Mouse (Mus musculus): Measurements from ENCODE around the gene Clstn1. TPM values are rescaled to one million over a fixed set of nuclear protein-coding genes. Genes with fewer than 3 reads are reported as not detected.
A peak's percentile ranks its signal among the peaks of the same experiment; 100 is the strongest.

Gene Clstn1
- polyA plus RNA-seq, 1 experiment from 2014 or later, result 41.8 TPM

GRCm38 (mm10) chr4:149641956-149642355 is 55.7 kb downstream of the Clstn1 start:
- no peak overlapping the region for H3K4me3 ChIP-seq (ENCODE audit: low read depth, low read length)
- no peak for ATAC-seq (ENCODE audit: low FRiP score)
- H3K27ac ChIP-seq (ENCODE audit: low read depth, low read length), result no peak overlapping the region
- H3K4me2 ChIP-seq, result no peak overlapping the region
- no peak overlapping the region for H3K9ac ChIP-seq (ENCODE audit: low read length)
- H3K36me3 ChIP-seq (ENCODE audit: control insufficient read depth, insufficient read depth, low read length), result peaks cover 17% of the 10 kb centered on the region
- H3K9me3 ChIP-seq (ENCODE audit: control insufficient read depth, low read length), result no peaks in the 10 kb centered on the region
- DNase-seq (ENCODE audit: low spot score, missing footprints), result no peak
- no peaks in the 10 kb centered on the region for H3K27me3 ChIP-seq (ENCODE audit: control insufficient read depth, insufficient read depth, low read length)
- WGBS, result 86% methylated on average over 5 of the region's 5 CpGs
- no peaks in the 10 kb centered on the region; the same call in 1 of the 2 replicates for H3K4me1 ChIP-seq (ENCODE audit: control insufficient read depth, insufficient read depth, low read length)

GRCm38 (mm10) chr4:149645761-149646160 is 59.5 kb downstream of the Clstn1 start:
- Histone ChIP-seq H3K4me1 (ENCODE audit: control insufficient read depth, insufficient read depth, low read length) (no peaks in the 10 kb centered on the region; the same call in 1 of the 2 replicates), H3K27ac (ENCODE audit: low read depth, low read length) (no peak overlapping the region), H3K27me3 (ENCODE audit: control insufficient read depth, insufficient read depth, low read length) (no peaks in the 10 kb centered on the region), H3K9ac (ENCODE audit: low read length) (no peak overlapping the region), H3K36me3 (ENCODE audit: control insufficient read depth, insufficient read depth, low read length) (peaks cover 28% of the 10 kb centered on the region), H3K9me3 (ENCODE audit: control insufficient read depth, low read length) (no peaks in the 10 kb centered on the region), H3K4me3 (ENCODE audit: low read depth, low read length) (no peak overlapping the region), H3K4me2 (no peak overlapping the region)
- no peak for ATAC-seq (ENCODE audit: low FRiP score)
- WGBS, result 94% methylated on average over 9 of the region's 9 CpGs
- no peak for DNase-seq (ENCODE audit: low spot score, missing footprints)

GRCm38 (mm10) chr4:149648031-149648805 is 62.0 kb downstream of the Clstn1 start:
- 92% methylated on average over 20 of the region's 20 CpGs for WGBS
- peaks cover 25% of the 10 kb centered on the region for H3K36me3 ChIP-seq (ENCODE audit: control insufficient read depth, insufficient read depth, low read length)
- no peak overlapping the region for H3K27ac ChIP-seq (ENCODE audit: low read depth, low read length)
- H3K4me2 ChIP-seq, result no peak overlapping the region
- H3K4me3 ChIP-seq (ENCODE audit: low read depth, low read length), result no peak overlapping the region
- H3K4me1 ChIP-seq (ENCODE audit: control insufficient read depth, insufficient read depth, low read length), result no peaks in the 10 kb centered on the region
- no peak for ATAC-seq (ENCODE audit: low FRiP score)
- no peaks in the 10 kb centered on the region for H3K27me3 ChIP-seq (ENCODE audit: control insufficient read depth, insufficient read depth, low read length)
- H3K9me3 ChIP-seq (ENCODE audit: control insufficient read depth, low read length), result no peaks in the 10 kb centered on the region
- DNase-seq (ENCODE audit: low spot score, missing footprints), result no peak
- H3K9ac ChIP-seq (ENCODE audit: low read length), result no peak overlapping the region

GRCm38 (mm10) chr4:149650493-149651193 is 64.4 kb downstream of the Clstn1 start:
- Histone ChIP-seq H3K36me3 (ENCODE audit: control insufficient read depth, insufficient read depth, low read length) (peaks cover 17% of the 10 kb centered on the region), H3K27me3 (ENCODE audit: control insufficient read depth, insufficient read depth, low read length) (no peaks in the 10 kb centered on the region), H3K9ac (ENCODE audit: low read length) (no peak overlapping the region), H3K4me3 (ENCODE audit: low read depth, low read length) (no peak overlapping the region), H3K27ac (ENCODE audit: low read depth, low read length) (no peak overlapping the region), H3K4me1 (ENCODE audit: control insufficient read depth, insufficient read depth, low read length) (no peaks in the 10 kb centered on the region), H3K4me2 (no peak overlapping the region), H3K9me3 (ENCODE audit: control insufficient read depth, low read length) (no peaks in the 10 kb centered on the region)
- DNase-seq (ENCODE audit: low spot score, missing footprints) (peak; percentile 92), ATAC-seq (ENCODE audit: low FRiP score) (peak; percentile 31; the same call in 1 of the 2 replicates)
- WGBS, result 76% methylated on average over 24 of the region's 24 CpGs

GRCm38 (mm10) chr4:149654232-149654631 is 68.0 kb downstream of the Clstn1 start:
- Histone ChIP-seq H3K36me3 (ENCODE audit: control insufficient read depth, insufficient read depth, low read length) (peaks cover 4% of the 10 kb centered on the region; the same call in 1 of the 2 replicates), H3K9ac (ENCODE audit: low read length) (no peak overlapping the region), H3K4me2 (no peak overlapping the region), H3K9me3 (ENCODE audit: control insufficient read depth, low read length) (no peaks in the 10 kb centered on the region), H3K4me3 (ENCODE audit: low read depth, low read length) (no peak overlapping the region), H3K27ac (ENCODE audit: low read depth, low read length) (no peak overlapping the region), H3K4me1 (ENCODE audit: control insufficient read depth, insufficient read depth, low read length) (no peaks in the 10 kb centered on the region), H3K27me3 (ENCODE audit: control insufficient read depth, insufficient read depth, low read length) (no peaks in the 10 kb centered on the region)
- no peak for DNase-seq (ENCODE audit: low spot score, missing footprints)
- 89% methylated on average over 4 of the region's 4 CpGs for WGBS
- ATAC-seq (ENCODE audit: low FRiP score), result no peak

- 77% methylated on average over 11 of the region's 11 CpGs for WGBS
- Histone ChIP-seq H3K4me3 (ENCODE audit: low read depth, low read length) (no peak overlapping the region), H3K36me3 (ENCODE audit: control insufficient read depth, insufficient read depth, low read length) (no peaks in the 10 kb centered on the region), H3K4me1 (ENCODE audit: control insufficient read depth, insufficient read depth, low read length) (no peaks in the 10 kb centered on the region), H3K27me3 (ENCODE audit: control insufficient read depth, insufficient read depth, low read length) (no peaks in the 10 kb centered on the region), H3K4me2 (no peak overlapping the region), H3K9ac (ENCODE audit: low read length) (no peak overlapping the region), H3K9me3 (ENCODE audit: control insufficient read depth, low read length) (no peaks in the 10 kb centered on the region), H3K27ac (ENCODE audit: low read depth, low read length) (no peak overlapping the region)
- ATAC-seq (ENCODE audit: low FRiP score), result no peak
- no peak for DNase-seq (ENCODE audit: low spot score, missing footprints)
These were observed 71.7 kb downstream of the Clstn1 start for GRCm38 (mm10) chr4:149657858-149658416.

GRCm38 (mm10) chr4:149659495-149660116 is 73.3 kb downstream of the Clstn1 start:
- ATAC-seq (ENCODE audit: low FRiP score) (no peak), DNase-seq (ENCODE audit: low spot score, missing footprints) (no peak)
- no peaks in the 10 kb centered on the region for H3K36me3 ChIP-seq (ENCODE audit: control insufficient read depth, insufficient read depth, low read length)
- H3K4me1 ChIP-seq (ENCODE audit: control insufficient read depth, insufficient read depth, low read length), result no peaks in the 10 kb centered on the region
- H3K27ac ChIP-seq (ENCODE audit: low read depth, low read length), result no peak overlapping the region
- H3K27me3 ChIP-seq (ENCODE audit: control insufficient read depth, insufficient read depth, low read length), result no peaks in the 10 kb centered on the region
- H3K4me3 ChIP-seq (ENCODE audit: low read depth, low read length), result no peak overlapping the region
- 72% methylated on average over 25 of the region's 25 CpGs for WGBS
- no peak overlapping the region for H3K9ac ChIP-seq (ENCODE audit: low read length)
- no peaks in the 10 kb centered on the region for H3K9me3 ChIP-seq (ENCODE audit: control insufficient read depth, low read length)
- no peak overlapping the region for H3K4me2 ChIP-seq

GRCm38 (mm10) chr4:149660598-149660997 is 74.3 kb downstream of the Clstn1 start:
- Histone ChIP-seq H3K36me3 (ENCODE audit: control insufficient read depth, insufficient read depth, low read length) (no peaks in the 10 kb centered on the region), H3K4me1 (ENCODE audit: control insufficient read depth, insufficient read depth, low read length) (no peaks in the 10 kb centered on the region), H3K9ac (ENCODE audit: low read length) (no peak overlapping the region), H3K9me3 (ENCODE audit: control insufficient read depth, low read length) (no peaks in the 10 kb centered on the region), H3K4me2 (no peak overlapping the region), H3K4me3 (ENCODE audit: low read depth, low read length) (no peak overlapping the region), H3K27ac (ENCODE audit: low read depth, low read length) (no peak overlapping the region), H3K27me3 (ENCODE audit: control insufficient read depth, insufficient read depth, low read length) (no peaks in the 10 kb centered on the region)
- ATAC-seq (ENCODE audit: low FRiP score) (no peak), DNase-seq (ENCODE audit: low spot score, missing footprints) (no peak)
- WGBS, result 90% methylated on average over 7 of the region's 7 CpGs

All from midbrain, embryonic 11.5 days (tissue).